Mouse (Mus musculus): ENCODE data around the gene Pclaf.

The Pclaf gene

DNA sequence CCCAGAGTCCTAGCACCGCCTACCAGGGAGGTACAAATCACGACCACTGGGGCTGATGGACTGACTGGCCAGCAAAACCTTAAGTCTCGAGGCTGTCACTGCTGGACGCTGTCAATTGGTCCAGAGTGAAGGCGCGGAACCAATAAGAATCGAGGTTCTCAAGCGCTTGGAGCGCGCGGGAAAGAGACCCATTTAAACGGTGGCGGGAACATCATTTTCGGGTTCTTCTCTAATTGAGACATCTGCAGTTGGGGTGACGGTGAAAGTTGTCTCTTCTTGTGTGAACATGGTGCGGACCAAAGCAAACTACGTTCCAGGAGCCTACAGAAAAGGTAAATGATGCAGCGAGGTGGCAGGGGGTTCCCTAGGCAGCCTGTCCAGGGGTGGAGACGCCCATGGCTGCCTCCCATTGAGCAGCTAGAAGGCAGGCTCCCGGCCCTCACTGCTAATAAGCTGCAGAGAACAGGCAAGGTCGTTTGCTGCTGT lies at the start of gene Pclaf:
Gene Pclaf (plus strand): TSS at position 95 of the 486 bp plus-strand sequence.
- peak in 1 of 2 experiments; percentile 41 for DNase-seq (ENCODE audit: low spot score in 2 of 2)

GRCm38 (mm10) chr9:65844421-65845165 lies 45.4 kb upstream of the Pclaf start:
- DNase-seq (ENCODE audit: low spot score in 2 of 2), result peak in 1 of 2 experiments; percentile 38

- no peak for DNase-seq (ENCODE audit: low spot score in 2 of 2)
Measured at GRCm38 (mm10) chr9:65848154-65848553, 41.9 kb upstream of the Pclaf start.

DNA sequence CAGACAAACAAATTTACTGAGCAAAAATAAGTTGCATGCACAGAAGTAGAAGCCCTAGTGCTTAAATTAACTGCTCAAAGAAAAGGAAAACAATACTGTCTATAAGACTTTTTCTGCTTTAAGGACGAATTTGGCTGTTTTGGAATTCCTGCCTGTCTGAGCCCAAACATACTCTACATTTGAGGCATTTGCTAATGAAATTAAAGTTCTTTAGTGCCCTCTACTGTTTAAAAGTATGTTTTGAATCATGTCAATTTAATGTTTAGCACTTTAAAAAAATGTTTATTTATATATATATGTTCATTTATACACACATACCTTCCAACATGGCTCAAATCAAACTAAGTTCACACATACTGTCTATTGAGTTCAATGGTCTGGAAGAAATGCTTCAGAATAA lies 39.8 kb upstream of the Pclaf start:
- DNase-seq (ENCODE audit: low spot score in 2 of 2), result no peak

- DNase-seq (ENCODE audit: low spot score in 2 of 2), result no peak
Measured at GRCm38 (mm10) chr9:65859656-65860055, 30.4 kb upstream of the Pclaf start.

- DNase-seq (ENCODE audit: low spot score in 2 of 2), result peak; percentile 42 to 87
Measured at GRCm38 (mm10) chr9:65884564-65885315, 5.3 kb upstream of the Pclaf start.

- DNase-seq (ENCODE audit: low spot score in 2 of 2), result no peak
Measured at GRCm38 (mm10) chr9:65891126-65891525, 1.1 kb downstream of the Pclaf start.

GRCm38 (mm10) chr9:65896977-65897376 lies 6.9 kb downstream of the Pclaf start:
- no peak for DNase-seq (ENCODE audit: low spot score in 2 of 2)

GRCm38 (mm10) chr9:65902879-65903278 lies 12.8 kb downstream of the Pclaf start:
- DNase-seq (ENCODE audit: low spot score in 2 of 2), result no peak

- no peak for DNase-seq (ENCODE audit: low spot score in 2 of 2)
Measured at GRCm38 (mm10) chr9:65903419-65903818, 13.4 kb downstream of the Pclaf start.

DNA sequence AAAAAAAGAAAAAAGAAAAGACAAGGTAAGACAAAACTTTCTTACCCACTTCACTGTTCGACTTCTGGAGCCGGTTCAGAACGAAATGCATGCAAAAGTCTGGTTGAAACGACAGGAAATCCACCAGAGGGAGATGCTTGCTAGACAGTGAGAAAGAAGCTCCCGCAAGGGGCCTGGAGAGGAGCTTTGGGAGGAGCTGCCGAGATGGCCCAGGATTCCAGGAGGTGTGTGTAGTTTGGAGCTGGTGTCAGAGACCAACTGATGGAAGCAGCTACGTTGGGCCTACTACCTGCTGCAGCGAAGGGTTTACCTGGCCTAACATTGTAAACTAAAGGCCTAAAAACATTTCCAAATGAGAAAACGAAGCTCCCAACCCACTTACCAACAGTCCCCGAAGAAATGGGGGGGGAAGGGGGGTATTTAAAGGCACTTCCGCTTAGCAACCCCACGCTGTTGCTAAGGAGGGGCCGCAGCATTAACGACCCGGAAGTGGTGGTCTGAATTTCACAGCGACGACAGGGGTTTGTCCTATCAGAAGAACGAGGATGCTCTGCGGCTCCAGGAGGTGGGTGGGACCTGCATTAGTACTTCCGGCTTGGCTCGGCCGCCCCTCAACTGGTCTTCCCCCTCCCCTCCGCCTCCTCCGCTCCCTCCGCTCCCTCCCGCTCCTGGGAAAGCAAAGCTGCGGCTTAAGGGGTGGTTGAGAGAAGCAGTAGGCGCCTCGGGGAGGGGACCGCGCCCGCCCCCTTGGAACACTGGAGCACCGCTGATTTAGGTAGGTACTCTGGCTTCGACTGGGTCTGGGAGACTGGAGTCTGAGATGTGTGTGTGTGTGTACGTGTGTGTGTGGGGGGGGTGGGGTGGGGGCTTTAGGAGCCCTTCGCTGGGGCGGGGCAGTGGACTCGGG lies 18.6 kb downstream of the Pclaf start, which contains the start of the genes Trip4 and Csnk1g1:
Gene Trip4 (minus strand): TSS at position 401 of the 907 bp plus-strand sequence.
Gene Csnk1g1 (plus strand): TSS at position 531 of the 907 bp plus-strand sequence.
- peak; percentile 95 to 97 for DNase-seq (ENCODE audit: low spot score in 2 of 2)

GRCm38 (mm10) chr9:65909301-65909801 lies 19.3 kb downstream of the Pclaf start:
- DNase-seq (ENCODE audit: low spot score in 2 of 2), result peak; percentile 18 to 29

GRCm38 (mm10) chr9:65909837-65910236 lies 19.8 kb downstream of the Pclaf start:
- no peak for DNase-seq (ENCODE audit: low spot score in 2 of 2)

DNA sequence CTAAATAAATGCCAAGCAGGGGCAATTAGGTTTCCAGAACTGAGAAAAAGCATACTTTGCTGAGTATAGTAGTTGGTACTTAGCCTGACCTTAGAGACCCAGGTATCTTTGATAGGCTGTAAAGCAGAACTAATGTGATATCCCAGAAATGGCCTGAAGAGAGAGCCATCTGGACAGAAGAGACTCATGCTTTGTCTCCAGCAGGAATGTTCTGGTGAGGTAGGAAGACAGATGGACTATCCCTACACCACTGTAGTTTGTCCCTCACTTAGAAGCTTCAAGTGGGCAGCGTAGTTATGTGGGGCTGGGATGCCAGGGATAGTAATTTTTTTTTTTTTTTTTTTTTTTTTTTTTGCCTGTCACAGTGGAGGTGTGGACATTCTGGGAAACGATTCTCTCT lies 23.9 kb downstream of the Pclaf start:
- peak in 1 of 2 experiments; percentile 14 for DNase-seq (ENCODE audit: low spot score in 2 of 2)

- no peak for DNase-seq (ENCODE audit: low spot score in 2 of 2)
Measured at GRCm38 (mm10) chr9:65917015-65917414, 27.0 kb downstream of the Pclaf start.

- DNase-seq (ENCODE audit: low spot score in 2 of 2), result no peak
Measured at GRCm38 (mm10) chr9:65928456-65928855, 38.4 kb downstream of the Pclaf start.

DNA sequence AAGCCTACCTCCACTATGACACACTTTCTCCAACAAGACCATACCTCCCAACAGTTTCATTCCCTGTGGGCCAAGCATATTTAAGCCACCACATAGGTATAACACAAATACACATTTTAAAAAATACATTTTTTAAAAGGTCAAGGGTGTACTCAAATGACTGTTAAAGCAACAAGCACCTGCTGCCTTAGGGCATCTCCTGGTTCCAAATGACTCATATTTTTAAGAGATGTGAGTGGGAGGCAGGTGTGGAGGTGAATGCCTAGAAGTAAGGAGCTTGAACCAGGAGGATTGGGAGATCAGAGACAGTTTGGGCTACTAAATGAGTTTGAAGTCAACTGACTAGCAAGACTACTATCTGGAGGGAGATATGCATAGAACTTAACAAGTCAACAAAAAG lies 39.8 kb downstream of the Pclaf start:
- DNase-seq (ENCODE audit: low spot score in 2 of 2), result no peak

DNA sequence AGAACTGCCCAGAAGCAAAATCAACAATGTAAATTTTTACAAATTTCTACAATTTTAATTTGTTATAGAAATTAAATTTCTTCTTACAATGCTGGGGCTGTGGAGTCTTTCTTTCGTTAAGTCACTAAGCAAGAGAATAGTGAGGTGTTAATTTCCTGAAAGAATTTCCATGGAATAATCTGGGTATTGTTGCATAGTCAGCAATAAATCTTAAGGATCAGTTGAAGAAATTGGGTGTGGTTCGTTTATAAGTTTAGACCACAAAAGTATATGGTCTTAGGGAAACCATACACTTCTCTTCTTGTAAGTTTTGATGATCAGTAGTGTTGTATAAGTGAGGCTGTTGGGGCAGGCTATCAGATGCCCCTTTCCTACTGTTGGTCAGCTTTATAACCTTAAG lies 47.5 kb downstream of the Pclaf start:
- DNase-seq (ENCODE audit: low spot score in 2 of 2), result no peak

DNA sequence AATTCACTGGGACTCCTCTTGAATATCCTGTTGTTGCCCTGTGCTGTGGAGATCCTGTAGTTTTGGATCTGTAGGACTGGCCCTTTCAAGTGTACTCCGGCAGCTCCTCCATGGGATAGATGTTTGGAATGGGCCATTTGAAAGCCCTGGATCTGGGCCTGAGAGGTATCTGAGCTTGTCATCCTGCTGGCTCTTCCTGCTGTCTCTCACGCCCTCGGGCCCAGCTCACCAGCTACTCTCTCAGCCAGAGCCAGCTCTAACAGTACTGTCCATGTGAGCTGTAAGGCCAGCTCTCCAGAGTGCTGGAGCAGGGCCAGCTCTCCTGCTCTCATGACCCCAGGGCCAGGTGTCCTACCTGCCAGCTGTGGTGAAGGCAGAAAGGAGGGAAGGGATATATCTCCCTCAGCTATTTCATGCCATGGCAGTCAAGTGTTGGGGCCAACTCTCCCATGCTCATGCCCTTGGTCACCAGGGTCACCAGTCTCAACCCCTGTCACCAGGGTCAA lies 61.1 kb downstream of the Pclaf start:
- DNase-seq (ENCODE audit: low spot score in 2 of 2), result no peak

Measured in left cerebral cortex, adult 9 months (tissue).